Mouse (Mus musculus): ENCODE results near the gene Csnk1d. TPM values are rescaled to one million over a fixed set of nuclear protein-coding genes. Genes with fewer than 3 reads are reported as not detected.

Gene Csnk1d
- total RNA-seq, 1 experiment from 2014 or later, result 158 TPM

DNA sequence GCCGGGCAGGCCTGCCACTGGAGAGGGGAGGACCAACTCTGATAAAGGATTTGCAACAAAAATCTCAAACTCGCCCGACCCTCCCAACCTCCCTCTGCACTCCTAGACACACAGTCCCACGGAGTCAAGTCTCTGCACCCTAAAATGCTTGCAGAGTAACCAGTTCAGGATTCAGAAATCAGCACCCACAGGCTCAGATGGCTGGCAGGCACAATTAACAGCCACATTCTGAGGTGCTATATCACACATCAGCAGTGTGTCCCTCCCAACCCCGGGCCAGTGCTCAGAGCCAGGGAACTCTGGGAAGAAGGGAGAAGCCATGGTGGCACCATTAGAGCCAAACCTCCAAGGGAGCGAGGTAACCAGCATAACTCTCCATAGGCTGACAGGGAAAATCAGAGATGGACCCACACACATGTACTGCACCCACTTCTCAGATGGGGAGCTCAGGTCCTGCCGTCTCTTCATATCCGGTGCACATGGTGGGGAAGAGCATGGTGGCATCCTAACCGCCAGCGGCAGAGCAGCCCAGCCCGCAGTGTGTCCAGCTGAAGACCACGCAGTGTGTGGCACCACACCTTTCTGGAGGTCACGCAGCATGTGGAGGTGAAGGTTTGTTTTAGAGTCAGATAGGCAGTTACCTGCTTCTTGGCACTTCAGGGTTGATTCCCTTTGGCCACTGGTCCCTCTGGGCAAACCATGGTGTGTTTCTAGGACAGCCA, 28.9 kb downstream of the Csnk1d start:
- ATAC-seq (replicated peaks in 1 of 2; ENCODE audit: insufficient read depth in 1 of 2, low FRiP score in 2 of 2, low TSS enrichment in 1 of 2, low read depth in 1 of 2, poor library complexity in 2 of 2, severe bottlenecking in 2 of 2), result no peak

DNA sequence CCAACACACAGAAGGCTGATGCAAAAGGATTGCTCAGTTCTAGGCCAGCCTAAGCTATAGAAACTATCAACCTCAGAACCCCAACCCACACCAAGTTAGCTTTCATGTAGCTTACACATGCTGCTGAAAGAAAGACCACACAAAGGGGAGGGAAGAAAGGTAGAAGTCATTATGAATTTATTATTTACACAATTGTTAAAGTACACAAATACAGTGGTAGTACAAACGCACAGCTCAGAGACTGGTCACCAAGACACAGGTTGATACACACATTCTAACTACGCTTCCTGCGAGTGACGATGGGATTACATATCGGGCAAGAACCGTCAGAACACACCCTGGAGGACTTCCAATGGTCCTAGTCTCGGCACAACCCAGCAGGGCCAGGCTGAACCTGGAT, 29.5 kb downstream of the Csnk1d start:
- ATAC-seq (replicated peaks in 1 of 2; ENCODE audit: insufficient read depth in 1 of 2, low FRiP score in 2 of 2, low TSS enrichment in 1 of 2, low read depth in 1 of 2, poor library complexity in 2 of 2, severe bottlenecking in 2 of 2), result no peak

DNA sequence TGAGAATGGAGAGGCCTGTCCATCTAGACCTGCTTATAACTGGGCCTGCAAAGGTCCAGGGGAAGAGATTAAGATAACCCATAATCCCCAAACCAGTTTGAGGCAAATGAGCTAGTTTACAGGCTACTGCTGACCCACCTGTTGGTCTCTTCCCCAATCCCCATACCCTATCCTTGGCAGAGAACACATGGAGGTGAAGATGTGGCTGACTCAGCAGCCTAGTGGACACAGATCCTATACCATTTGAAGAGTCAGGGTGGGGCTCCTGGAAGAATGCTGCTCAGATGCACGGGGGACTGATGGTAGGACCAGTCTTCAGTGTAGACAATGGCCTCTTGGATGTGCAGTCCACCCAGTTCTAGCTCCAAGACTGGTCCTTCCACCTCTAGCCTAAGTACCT, 30.9 kb downstream of the Csnk1d start:
- no peak for ATAC-seq (replicated peaks in 1 of 2; ENCODE audit: insufficient read depth in 1 of 2, low FRiP score in 2 of 2, low TSS enrichment in 1 of 2, low read depth in 1 of 2, poor library complexity in 2 of 2, severe bottlenecking in 2 of 2)

DNA sequence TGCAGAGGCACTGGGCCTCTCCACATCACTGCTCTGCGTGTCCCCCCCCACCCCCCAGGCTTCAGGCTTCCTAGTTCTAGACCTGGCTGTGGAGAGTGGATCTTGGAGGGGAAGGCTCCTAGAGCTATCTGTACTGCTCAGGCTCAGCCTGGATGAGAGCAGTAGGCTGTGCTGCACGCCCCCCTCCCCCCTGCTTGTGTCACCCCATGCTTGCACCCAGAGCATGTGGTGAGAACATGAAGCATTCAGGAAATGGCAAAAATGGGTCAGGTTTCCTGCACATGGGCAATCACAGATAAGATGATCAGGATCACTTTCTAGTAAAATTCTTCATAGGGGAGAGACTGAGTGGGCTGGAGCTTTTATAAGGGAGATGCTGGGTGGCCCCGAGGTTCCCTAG, 31.6 kb downstream of the Csnk1d start:
- no peak for ATAC-seq (replicated peaks in 1 of 2; ENCODE audit: insufficient read depth in 1 of 2, low FRiP score in 2 of 2, low TSS enrichment in 1 of 2, low read depth in 1 of 2, poor library complexity in 2 of 2, severe bottlenecking in 2 of 2)

DNA sequence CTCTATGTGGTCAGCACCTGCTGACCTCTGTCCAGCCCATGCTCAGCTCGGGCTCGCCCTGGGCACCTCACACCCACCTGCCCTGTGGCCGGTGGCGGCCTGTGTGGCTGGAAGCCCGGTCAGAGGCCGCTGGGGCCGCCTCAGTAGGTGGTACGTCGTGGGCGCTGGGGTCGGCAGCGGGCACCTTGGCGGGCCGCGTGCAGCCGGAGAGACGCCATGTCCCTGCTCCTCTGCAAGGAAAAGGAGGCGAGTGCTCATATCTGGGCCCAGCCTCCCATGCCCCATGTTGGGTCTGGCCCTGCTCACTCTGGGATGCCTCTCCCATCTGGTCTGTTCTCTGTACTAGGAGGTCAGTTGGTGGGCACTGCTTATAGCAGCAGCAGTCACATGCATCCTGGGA, 32.1 kb downstream of the Csnk1d start:
- ATAC-seq (replicated peaks in 1 of 2; ENCODE audit: insufficient read depth in 1 of 2, low FRiP score in 2 of 2, low TSS enrichment in 1 of 2, low read depth in 1 of 2, poor library complexity in 2 of 2, severe bottlenecking in 2 of 2), result no peak

DNA sequence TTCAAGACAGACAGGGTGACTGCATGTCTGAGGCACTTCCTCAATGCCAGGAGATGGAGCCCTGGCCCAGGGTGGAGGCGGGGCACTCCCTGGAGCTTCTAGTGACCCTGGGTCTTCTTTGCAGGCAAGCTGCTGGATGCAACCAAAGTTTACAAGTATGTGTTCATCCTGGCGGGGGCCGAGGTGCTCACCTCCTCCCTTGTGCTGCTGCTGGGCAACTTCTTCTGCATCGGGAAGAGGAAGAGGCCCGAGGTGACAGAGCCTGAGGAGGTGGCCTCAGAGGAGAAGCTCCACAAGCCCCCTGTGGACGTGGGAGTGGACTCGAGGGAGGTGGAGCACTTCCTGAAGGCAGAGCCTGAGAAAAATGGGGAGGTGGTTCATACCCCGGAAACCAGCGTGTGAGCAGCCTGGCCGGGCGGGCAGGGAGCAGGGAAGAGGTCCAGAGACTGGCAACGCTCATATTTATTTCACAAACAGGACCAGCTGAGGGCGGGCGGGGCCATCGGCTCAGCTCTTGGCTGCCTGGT, 33.3 kb downstream of the Csnk1d start:
- no peak for ATAC-seq (replicated peaks in 1 of 2; ENCODE audit: insufficient read depth in 1 of 2, low FRiP score in 2 of 2, low TSS enrichment in 1 of 2, low read depth in 1 of 2, poor library complexity in 2 of 2, severe bottlenecking in 2 of 2)

DNA sequence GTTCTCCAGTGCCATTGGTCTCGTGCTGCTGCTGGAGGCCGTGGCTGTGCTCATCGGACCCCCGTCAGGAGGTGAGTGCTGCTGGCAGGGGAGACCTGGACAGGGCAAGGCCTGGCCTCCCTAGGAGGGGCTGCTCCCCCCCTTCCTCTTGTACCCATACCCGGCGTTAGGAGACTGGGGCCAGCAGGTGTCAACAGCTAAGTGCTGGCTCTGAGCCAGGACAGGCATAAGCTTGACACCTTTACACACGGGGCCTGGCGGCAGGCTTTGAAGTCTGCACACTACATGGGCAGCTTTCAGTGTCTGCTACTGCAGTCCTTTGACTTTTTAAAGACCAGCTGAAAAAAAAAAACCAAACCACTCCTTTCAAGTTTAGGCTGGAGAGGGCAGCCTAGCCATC, 34.1 kb downstream of the Csnk1d start:
- no peak for ATAC-seq (replicated peaks in 1 of 2; ENCODE audit: insufficient read depth in 1 of 2, low FRiP score in 2 of 2, low TSS enrichment in 1 of 2, low read depth in 1 of 2, poor library complexity in 2 of 2, severe bottlenecking in 2 of 2)

DNA sequence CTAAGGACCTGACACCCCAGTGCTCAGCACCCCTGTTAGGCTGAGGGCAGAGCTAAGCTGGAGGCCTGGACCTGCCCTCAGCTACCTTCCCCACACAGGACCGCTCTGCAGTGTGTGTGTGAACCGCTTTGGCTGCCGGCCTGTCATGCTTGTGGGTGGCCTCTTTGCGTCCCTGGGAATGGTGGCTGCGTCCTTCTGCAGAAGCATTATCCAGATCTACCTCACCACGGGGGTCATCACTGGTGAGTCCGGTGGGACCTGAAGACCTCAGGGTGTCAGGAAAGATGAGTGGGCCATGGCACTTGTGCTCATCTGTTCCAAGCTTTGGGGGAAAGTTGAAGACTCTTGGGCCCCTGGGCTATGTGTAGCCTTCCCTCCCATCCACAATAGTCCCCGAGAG, 35.4 kb downstream of the Csnk1d start:
- no peak for ATAC-seq (replicated peaks in 1 of 2; ENCODE audit: insufficient read depth in 1 of 2, low FRiP score in 2 of 2, low TSS enrichment in 1 of 2, low read depth in 1 of 2, poor library complexity in 2 of 2, severe bottlenecking in 2 of 2)

DNA sequence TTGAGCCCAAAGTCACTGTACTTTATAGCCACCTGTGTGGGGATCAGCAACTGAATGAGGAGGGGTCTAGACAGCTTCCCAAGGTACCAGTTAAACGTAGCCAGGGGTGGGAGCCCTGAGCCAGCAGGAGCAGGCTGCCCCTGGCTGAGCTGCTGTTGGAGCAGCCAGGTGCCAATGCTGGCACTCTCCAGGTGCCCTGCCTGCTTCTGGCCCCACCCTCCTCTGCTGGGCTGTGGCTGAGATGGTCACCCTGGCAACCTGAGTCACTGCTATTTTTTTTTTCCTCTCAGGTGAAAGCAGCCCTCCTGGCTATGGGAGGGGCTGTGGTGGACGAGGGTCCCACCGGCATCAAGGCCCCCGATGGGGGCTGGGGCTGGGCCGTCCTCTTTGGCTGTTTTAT, 36.2 kb downstream of the Csnk1d start:
- no peak for ATAC-seq (replicated peaks in 1 of 2; ENCODE audit: insufficient read depth in 1 of 2, low FRiP score in 2 of 2, low TSS enrichment in 1 of 2, low read depth in 1 of 2, poor library complexity in 2 of 2, severe bottlenecking in 2 of 2)

DNA sequence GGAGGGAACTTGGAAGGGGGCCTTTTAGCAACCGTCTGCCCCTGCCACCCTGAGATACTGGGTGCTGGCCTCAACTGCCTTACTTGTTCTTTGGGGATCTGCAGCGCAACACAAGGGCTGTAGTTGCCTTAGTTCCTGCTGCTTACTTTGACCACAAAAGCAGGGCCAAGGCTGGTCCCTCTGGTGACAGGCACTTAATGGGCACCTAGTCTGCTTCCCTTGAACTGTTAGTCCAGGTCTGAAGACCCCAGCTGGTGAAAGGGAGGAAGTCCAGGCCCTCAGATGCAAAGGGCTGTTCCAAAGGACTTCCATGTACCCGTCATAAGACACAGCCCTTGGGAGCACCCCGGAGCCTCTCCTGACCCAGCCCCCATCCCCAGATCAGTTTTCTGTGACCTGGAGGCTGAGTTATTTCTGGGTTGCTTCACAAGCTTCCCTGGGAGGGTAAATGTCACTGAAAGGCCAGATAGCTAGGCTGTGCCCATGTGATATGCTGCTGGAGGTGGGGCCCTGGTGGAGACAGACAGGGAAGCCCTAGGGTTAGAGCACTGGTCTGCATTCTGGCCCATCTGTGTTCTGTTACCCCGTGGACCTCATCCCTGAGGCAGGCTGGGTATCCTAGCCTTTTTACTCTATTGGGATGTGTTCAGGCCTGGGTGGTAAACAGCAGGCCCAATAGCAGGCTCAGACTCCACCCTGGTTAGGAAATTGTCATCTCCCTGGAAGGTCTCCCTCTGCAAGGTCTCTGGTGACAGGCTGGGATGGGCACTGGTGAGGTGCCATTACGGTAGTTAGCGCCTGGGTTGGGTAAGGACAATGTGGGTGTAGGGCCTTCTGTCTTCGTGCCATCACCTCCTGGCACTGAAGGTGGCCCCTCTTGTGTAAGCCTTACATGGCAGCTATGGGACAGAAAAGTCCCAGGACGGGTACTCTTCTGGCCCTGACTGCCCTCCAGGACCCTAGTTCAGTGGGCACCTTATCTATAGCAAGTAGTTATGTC, 39.1 kb downstream of the Csnk1d start:
- ATAC-seq (replicated peaks in 1 of 2; ENCODE audit: insufficient read depth in 1 of 2, low FRiP score in 2 of 2, low TSS enrichment in 1 of 2, low read depth in 1 of 2, poor library complexity in 2 of 2, severe bottlenecking in 2 of 2), result no peak

DNA sequence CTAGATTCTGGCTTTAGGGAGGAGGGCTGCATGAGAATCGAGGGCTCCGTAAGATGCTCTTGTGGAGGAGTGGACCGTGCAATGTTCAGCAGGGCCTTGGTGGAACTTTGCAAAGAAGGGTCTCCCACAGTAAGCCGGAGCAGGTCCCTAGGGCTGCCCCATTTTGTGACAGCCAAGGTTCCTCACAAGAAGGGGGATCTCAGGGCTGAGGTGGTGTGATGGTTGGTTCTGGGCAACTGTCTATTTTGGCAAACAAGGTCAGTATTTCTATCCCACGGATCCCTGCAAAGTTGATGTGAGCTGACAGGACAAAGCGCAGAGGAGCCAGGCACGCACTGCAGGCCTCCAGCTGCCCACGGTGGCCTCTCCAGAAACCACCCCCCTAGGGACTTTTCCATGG, 39.9 kb downstream of the Csnk1d start:
- no peak for ATAC-seq (replicated peaks in 1 of 2; ENCODE audit: insufficient read depth in 1 of 2, low FRiP score in 2 of 2, low TSS enrichment in 1 of 2, low read depth in 1 of 2, poor library complexity in 2 of 2, severe bottlenecking in 2 of 2)

DNA sequence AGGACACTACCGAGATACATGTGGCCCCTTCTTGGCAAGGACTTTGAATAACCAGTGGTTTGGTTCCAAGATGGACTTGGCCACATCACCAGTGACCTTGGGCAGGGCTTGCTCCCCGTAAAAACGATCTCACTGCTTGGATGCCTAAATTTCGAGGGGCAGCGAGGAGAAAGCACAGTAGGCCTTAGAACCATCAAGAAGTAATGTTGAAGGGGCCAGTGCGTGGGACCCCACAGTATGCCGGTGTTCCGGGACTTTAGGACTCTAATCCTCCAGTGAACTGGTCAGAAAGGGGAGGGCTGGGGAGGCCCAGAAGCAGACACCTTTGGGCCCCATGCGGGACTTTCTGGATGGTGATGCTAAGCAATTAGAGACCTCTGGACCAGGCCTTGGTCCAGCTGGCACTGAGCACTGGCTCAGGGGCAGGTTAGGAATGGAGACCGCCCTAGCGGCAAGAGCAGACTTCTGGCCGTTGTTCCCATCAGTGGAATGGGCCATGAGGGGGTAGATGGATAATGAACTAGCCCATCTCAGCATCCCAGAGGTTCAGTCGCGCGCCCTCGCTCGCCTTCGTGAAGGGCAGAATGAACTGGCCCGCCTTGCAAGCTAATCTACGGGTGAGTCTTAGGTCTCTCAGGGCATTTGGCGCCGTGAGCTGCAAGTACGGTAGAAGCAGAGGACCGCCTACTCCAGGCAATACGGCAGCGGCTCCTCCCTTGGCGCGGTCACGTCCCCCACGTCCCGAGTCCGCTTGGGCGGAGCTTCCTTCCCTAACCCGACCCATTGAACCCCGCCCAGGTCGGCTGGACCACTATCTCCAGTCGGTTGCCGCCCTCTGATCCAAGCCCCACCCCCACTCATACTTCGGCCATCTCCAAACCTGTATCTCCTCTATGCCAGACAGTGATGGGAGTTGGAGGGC, 40.6 kb downstream of the Csnk1d start:
- peak; percentile 74 to 81 for ATAC-seq (replicated peaks in 1 of 2; ENCODE audit: insufficient read depth in 1 of 2, low FRiP score in 2 of 2, low TSS enrichment in 1 of 2, low read depth in 1 of 2, poor library complexity in 2 of 2, severe bottlenecking in 2 of 2)

DNA sequence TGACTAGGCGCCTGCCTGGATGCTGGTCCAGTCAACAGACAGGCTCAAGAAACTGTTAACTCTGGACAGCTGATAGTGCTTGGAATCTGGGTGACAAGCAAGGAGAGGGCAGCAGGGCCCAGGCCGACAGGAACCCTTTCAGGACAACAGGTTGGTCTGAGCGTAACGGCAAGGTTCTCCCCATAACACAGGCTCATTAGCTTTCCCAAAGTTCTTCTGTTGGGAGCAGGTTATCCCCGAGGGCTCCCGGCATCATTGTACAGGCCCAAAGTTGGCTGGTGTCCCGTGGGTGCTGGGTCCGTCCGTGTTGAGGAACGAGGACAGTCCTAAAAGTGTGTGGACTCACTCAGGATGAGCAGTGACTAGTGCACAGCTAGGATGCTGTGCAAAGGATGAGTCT, 41.3 kb downstream of the Csnk1d start:
- ATAC-seq (replicated peaks in 1 of 2; ENCODE audit: insufficient read depth in 1 of 2, low FRiP score in 2 of 2, low TSS enrichment in 1 of 2, low read depth in 1 of 2, poor library complexity in 2 of 2, severe bottlenecking in 2 of 2), result no peak

DNA sequence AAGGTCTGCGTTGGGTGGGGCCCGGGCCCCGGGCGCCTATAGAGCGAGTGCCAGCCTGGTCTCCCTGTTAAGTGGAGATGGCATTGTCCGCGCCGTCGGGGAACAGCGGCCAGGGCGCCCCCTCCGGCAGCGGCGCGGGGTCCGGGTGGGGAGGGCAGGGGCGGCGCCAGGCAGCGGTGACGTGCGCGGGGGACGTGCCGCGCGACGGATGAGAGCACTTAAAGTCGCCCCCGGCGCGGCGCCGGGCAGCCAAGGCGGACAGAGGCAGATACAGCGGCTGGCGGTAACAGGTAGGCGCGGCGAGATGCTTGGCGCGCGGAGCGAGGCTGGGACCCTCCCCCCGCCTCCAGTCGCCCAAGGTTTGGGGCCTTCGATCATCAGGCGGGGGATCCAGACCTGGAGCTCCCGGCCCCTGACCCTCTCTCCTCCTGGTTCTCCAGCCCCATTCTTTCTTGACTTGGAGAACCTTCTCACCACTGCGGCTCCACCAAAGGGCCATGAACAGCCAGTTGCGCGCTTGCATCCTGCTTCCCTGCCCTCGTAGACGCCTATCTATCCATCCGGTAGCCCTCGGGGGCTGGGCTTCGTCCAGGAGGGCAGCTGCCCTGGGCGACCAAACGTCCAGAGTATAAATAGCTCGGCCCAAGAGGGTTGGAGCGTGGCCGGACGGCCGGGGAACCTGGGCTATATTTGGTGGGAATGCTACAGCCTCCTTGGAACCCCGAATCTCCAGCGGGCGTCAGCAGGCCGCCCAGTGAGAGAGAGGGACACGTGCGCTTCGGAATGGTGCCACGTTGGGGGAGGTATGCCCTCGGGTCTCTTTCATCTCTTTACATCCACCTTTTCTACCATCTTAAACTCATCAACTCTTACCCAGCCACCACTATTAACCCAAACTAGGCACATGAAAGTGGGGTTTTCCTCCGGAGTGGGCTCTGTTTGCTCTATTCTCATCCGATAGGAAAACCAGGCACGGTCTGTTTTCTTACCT, 42.0 kb downstream of the Csnk1d start:
- peak; percentile 20 to 35; a peak in 3 of 4 replicates for ATAC-seq (replicated peaks in 1 of 2; ENCODE audit: insufficient read depth in 1 of 2, low FRiP score in 2 of 2, low TSS enrichment in 1 of 2, low read depth in 1 of 2, poor library complexity in 2 of 2, severe bottlenecking in 2 of 2)

DNA sequence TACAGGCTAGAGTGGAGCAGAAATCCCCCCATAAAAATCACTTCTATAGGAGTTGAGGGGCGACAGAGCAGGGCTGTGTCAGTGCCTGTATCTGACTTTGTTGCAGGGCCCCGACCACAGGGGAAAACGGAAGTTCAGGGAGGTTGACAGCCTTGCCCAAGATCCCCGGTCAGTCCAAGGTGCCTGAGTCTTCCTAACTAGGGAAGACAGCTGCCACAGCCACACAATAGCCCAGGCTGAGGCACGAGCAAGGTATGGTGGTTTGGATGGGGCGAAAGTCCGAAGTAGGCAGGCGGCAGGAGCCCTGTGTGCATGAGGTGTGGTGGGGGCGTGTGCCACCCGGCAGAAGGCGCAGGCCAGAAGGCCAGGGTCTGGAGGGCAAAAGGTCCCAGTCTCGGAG, 42.8 kb downstream of the Csnk1d start, which contains the start of gene Slc16a3:
Slc16a3 (plus strand) TSS at position 153 of the 400 bp plus-strand sequence.
- peak; percentile 54 to 57; a peak in 3 of 4 replicates for ATAC-seq (replicated peaks in 1 of 2; ENCODE audit: insufficient read depth in 1 of 2, low FRiP score in 2 of 2, low TSS enrichment in 1 of 2, low read depth in 1 of 2, poor library complexity in 2 of 2, severe bottlenecking in 2 of 2)

DNA sequence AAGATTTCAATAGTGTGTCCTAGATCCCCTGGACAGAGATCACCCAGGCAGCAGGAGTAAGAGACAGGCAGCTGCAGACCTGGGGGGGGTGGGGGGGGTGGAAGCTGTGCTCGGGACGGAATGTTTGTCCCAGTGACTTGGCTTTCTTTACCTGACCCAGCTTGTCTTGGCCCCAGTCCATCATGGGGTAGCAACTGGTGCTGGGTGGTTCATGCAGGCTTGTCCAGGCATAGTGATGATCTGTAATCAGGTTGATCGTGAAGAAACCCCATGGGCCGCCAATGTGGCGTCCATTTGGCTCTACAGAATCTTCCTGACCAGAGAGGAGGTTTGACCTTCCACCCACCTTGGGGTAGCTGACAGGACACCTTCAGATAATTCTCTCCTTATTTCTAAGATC, 45.2 kb downstream of the Csnk1d start:
- ATAC-seq (replicated peaks in 1 of 2; ENCODE audit: insufficient read depth in 1 of 2, low FRiP score in 2 of 2, low TSS enrichment in 1 of 2, low read depth in 1 of 2, poor library complexity in 2 of 2, severe bottlenecking in 2 of 2), result no peak
